Mouse (Mus musculus) kidney, adult 2 months (tissue): ENCODE measurements around the gene Atl2. TPM values are rescaled to one million over a fixed set of nuclear protein-coding genes. Genes with fewer than 3 reads are reported as not detected.

Source experiments
- DNase-seq: peaks from one replicate; pipeline ENCODE4 v3.0.0; 2021
- H3K27ac ChIP-seq: fragments of 200-500 bp; 2 replicates; pipeline ENCODE4 v1.5.1; 2012; ENCODE audit warnings: low read depth, low read length, control low read depth, inconsistent platforms; ENCODE audit not compliant: insufficient read depth
- H3K27me3 ChIP-seq: fragments of 200-500 bp; replicated peaks from 2 replicates; pipeline ENCODE4 v1.6.1; 2012; ENCODE audit warnings: mild to moderate bottlenecking, moderate library complexity, low read length, inconsistent platforms; ENCODE audit not compliant: control insufficient read depth, insufficient read depth
- H3K36me3 ChIP-seq: fragments of 200-500 bp; 2 replicates; pipeline ENCODE4 v1.6.1; 2012; ENCODE audit warnings: mild to moderate bottlenecking, moderate library complexity, low read length, inconsistent platforms; ENCODE audit not compliant: control insufficient read depth, insufficient read depth
- H3K4me1 ChIP-seq: fragments of 200-500 bp; 2 replicates; pipeline ENCODE4 v1.6.1; 2011; ENCODE audit warnings: low read length; ENCODE audit not compliant: control insufficient read depth, insufficient read depth
- H3K4me3 ChIP-seq: fragments of 200-500 bp; 2 replicates; pipeline ENCODE4 v1.5.1; 2011; ENCODE audit warnings: mild to moderate bottlenecking, low read depth, low read length, control low read depth; ENCODE audit not compliant: insufficient read depth
- CTCF ChIP-seq: fragments of 200-500 bp; conservative IDR thresholded peaks from 2 replicates; pipeline ENCODE4 v1.5.1; 2011; ENCODE audit warnings: low read depth, mild to moderate bottlenecking, control low read depth, low read length, moderate library complexity, mixed read lengths; ENCODE audit not compliant: insufficient read depth, insufficient read length
- POLR2A ChIP-seq: fragments of 200-500 bp; IDR thresholded peaks from one replicate; pipeline ENCODE4 v1.6.1; 2011; ENCODE audit warnings: low read depth, low read length, control low read depth
- WGBS: fragments of 180-500 bp; shearing (Covaris S2); methylation state at CpG from one replicate; pipeline ENCODE4 v1.1.7; 2018; 5-methylcytosine and 5-hydroxymethylcytosine counted together
- polyA plus RNA-seq: library from polyadenylated mRNA; depleted of rRNA; stranded (reverse); fragments of >200 nt; gene quantifications from 2 replicates; pipeline ENCODE4 v1.2.3, GENCODE M21; 2012; rRNA removed

Gene Atl2
- polyA plus RNA-seq, 1 experiment = 18.0 TPM

DNA sequence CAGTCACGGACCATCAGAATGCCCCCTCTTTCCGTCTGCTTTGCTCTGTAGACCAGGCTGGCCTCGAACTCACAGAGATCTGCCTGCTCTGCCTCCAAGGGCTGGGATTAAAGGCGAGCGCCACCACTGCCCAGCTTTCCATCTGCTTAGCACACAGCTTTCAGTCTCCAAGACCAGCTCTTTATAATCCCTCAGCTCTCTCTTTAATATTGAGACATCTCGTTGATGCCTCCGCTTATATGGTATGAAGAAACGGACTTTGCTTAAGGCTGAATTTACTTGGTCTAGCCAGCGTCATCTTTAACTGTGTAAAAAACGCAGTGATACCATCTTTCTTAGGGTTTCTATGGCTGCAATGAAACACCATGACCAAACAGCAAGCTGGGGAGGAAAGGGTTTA, 97.1 kb downstream of the Atl2 start:
- Histone ChIP-seq H3K36me3 (no peaks in the 10 kb centered on the region), H3K27ac (no peak overlapping the region), H3K27me3 (no peaks in the 10 kb centered on the region), H3K4me1 (no peaks in the 10 kb centered on the region), H3K4me3 (no peak overlapping the region)
- TF ChIP-seq CTCF = no peak
- no peak for TF ChIP-seq POLR2A
- WGBS = 94% methylated on average over 10 of the region's 10 CpGs
- no peak for DNase-seq

Other genes with a start within 250 kb of the Atl2 start
- gene Cyp1b1, start 181.1 kb downstream of the Atl2 start, polyA plus RNA-seq = 27.0 and 30.9 TPM in 2 replicates
- gene Hnrnpll, start 166.2 kb upstream of the Atl2 start, polyA plus RNA-seq = 11.7 and 13.1 TPM in 2 replicates
- gene Galm, start 231.3 kb upstream of the Atl2 start, polyA plus RNA-seq = 115 and 124 TPM in 2 replicates